Mouse (Mus musculus): ENCODE measurements around the gene Cd2. TPM values are rescaled to one million over a fixed set of nuclear protein-coding genes. Genes with fewer than 3 reads are reported as not detected.
A peak's percentile ranks its signal among the peaks of the same experiment; 100 is the strongest.

The Cd2 gene
- polyA plus RNA-seq, 1 experiment from 2014 or later, result 0.14 TPM

DNA sequence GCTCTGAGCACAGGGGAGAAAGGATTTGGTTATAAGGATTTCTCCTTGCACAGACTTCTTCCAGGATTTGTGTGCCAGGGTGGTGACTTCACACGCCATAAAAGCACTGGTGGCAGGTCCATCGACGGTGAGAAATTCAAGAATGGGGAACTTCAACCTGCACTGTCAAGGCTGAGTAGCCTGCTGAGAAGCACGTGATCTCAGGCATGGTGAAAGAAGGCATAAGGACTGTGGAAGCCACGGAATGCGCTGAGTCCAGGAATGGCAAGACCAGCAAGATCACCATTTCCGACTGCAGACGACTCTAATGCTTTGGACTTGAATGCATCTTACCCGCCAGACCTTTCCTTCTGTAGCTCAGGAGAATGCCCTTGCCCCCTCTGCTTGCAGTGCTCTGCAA, 23.2 kb upstream of the Cd2 start:
- Histone ChIP-seq H3K4me2 (replicated peaks; ENCODE audit: low read depth, low read length) (no peak overlapping the region), H3K27ac (ENCODE audit: low read depth, low read length) (no peak overlapping the region), H3K36me3 (ENCODE audit: control insufficient read depth, insufficient read depth, low read length) (no peaks in the 10 kb centered on the region), H3K27me3 (ENCODE audit: control insufficient read depth, insufficient read depth, low read length) (no peaks in the 10 kb centered on the region), H3K9me3 (ENCODE audit: control insufficient read depth, low read length) (no peaks in the 10 kb centered on the region), H3K4me1 (replicated peaks; ENCODE audit: control insufficient read depth, insufficient read depth, low read length) (no peaks in the 10 kb centered on the region), H3K9ac (ENCODE audit: low read depth, low read length) (no peak overlapping the region), H3K4me3 (ENCODE audit: low read depth, low read length) (no peak overlapping the region)
- no peak for ATAC-seq (ENCODE audit: low FRiP score)
- WGBS, result 65% methylated on average over 9 of the region's 9 CpGs
- DNase-seq (ENCODE audit: low spot score), result no peak

DNA sequence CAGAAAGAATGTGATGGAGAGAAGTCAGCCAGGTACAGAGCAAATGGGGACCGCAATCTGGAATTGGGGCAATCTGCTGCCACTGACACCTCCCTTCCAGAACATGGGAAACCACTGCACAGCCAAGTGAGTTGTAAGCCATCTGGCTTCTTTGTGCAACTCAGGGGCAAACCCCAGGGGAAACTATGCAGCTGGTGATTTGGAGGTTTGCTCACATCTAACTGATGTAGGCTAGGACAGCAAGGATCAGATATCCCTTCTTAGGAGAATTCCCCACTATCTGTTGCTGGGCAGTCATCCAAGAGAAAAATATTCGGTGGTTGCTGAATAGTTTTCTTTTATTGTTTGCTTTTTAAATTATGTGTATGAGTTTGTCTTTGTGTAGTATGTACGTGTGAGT, 21.9 kb upstream of the Cd2 start:
- no peaks in the 10 kb centered on the region for H3K9me3 ChIP-seq (ENCODE audit: control insufficient read depth, low read length)
- ATAC-seq (ENCODE audit: low FRiP score), result no peak

DNA sequence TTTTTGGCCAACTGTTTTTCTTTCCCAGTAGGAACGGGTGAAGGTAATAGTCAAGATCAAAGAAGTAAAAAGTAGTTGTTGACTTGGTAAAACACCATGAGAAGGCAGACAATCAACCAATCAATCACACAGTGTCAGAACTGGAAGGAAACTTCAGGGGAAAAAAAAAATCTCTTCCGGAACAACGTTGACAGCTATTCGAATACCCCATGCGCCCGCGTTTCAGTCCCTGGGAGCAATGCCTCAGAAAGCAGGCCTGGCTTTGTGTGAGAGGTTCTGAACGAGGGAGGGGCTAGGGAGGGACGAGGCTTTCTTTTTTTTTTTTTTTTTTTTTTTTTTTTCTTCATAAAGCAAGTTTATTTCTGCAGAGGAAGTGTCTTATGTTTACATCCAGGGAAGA, 18.4 kb upstream of the Cd2 start:
- ATAC-seq (ENCODE audit: low FRiP score), result no peak
- 73% methylated on average over 9 of the region's 9 CpGs for WGBS

More for the DNA sequence above, 21.9 kb upstream of the Cd2 start:
- Histone ChIP-seq H3K4me2 (replicated peaks; ENCODE audit: low read depth, low read length) (no peak overlapping the region), H3K4me1 (replicated peaks; ENCODE audit: control insufficient read depth, insufficient read depth, low read length) (no peaks in the 10 kb centered on the region), H3K4me3 (ENCODE audit: low read depth, low read length) (no peak overlapping the region), H3K9ac (ENCODE audit: low read depth, low read length) (no peak overlapping the region), H3K36me3 (ENCODE audit: control insufficient read depth, insufficient read depth, low read length) (no peaks in the 10 kb centered on the region), H3K27me3 (ENCODE audit: control insufficient read depth, insufficient read depth, low read length) (no peaks in the 10 kb centered on the region), H3K27ac (ENCODE audit: low read depth, low read length) (no peak overlapping the region)
- no peak for DNase-seq (ENCODE audit: low spot score)
- 80% methylated on average over 3 of the region's 3 CpGs for WGBS

DNA sequence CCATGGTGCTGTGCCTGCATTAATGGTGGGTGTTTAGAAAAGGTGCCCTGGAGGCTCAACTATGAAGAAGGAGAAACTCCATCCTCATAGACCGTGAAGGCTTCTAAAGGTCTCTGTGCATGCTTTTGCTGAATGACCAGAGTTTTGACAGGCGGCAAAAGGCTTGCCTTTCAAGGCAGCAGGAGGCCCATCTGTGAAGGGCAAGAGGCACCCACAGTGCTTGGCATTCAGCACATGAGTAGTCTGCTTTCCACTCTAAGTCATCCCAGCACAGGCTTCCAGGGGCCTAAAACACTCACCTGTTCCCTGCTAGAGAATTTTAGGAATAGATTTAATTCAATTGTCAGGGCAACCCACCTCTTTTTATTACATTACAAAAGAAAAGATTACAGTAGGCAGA, 17.3 kb upstream of the Cd2 start:
- H3K4me1 ChIP-seq (replicated peaks; ENCODE audit: control insufficient read depth, insufficient read depth, low read length), result no peaks in the 10 kb centered on the region; the same call in 1 of the 2 replicates
- no peaks in the 10 kb centered on the region for H3K36me3 ChIP-seq (ENCODE audit: control insufficient read depth, insufficient read depth, low read length)
- H3K4me2 ChIP-seq (replicated peaks; ENCODE audit: low read depth, low read length), result no peak overlapping the region
- H3K27me3 ChIP-seq (ENCODE audit: control insufficient read depth, insufficient read depth, low read length), result no peaks in the 10 kb centered on the region
- 77% methylated on average over 2 of the region's 2 CpGs for WGBS
- no peak overlapping the region for H3K4me3 ChIP-seq (ENCODE audit: low read depth, low read length)
- DNase-seq (ENCODE audit: low spot score) (no peak), ATAC-seq (ENCODE audit: low FRiP score) (no peak)
- no peaks in the 10 kb centered on the region for H3K9me3 ChIP-seq (ENCODE audit: control insufficient read depth, low read length)
- no peak overlapping the region for H3K9ac ChIP-seq (ENCODE audit: low read depth, low read length)
- no peak overlapping the region for H3K27ac ChIP-seq (ENCODE audit: low read depth, low read length)

More for the DNA sequence above, 18.4 kb upstream of the Cd2 start:
- no peaks in the 10 kb centered on the region for H3K9me3 ChIP-seq (ENCODE audit: control insufficient read depth, low read length)
- no peak overlapping the region for H3K4me2 ChIP-seq (replicated peaks; ENCODE audit: low read depth, low read length)
- H3K4me3 ChIP-seq (ENCODE audit: low read depth, low read length), result no peak overlapping the region
- no peak for DNase-seq (ENCODE audit: low spot score)
- H3K4me1 ChIP-seq (replicated peaks; ENCODE audit: control insufficient read depth, insufficient read depth, low read length), result no peaks in the 10 kb centered on the region
- H3K36me3 ChIP-seq (ENCODE audit: control insufficient read depth, insufficient read depth, low read length), result no peaks in the 10 kb centered on the region
- no peak overlapping the region for H3K9ac ChIP-seq (ENCODE audit: low read depth, low read length)
- no peaks in the 10 kb centered on the region for H3K27me3 ChIP-seq (ENCODE audit: control insufficient read depth, insufficient read depth, low read length)
- no peak overlapping the region for H3K27ac ChIP-seq (ENCODE audit: low read depth, low read length)

DNA sequence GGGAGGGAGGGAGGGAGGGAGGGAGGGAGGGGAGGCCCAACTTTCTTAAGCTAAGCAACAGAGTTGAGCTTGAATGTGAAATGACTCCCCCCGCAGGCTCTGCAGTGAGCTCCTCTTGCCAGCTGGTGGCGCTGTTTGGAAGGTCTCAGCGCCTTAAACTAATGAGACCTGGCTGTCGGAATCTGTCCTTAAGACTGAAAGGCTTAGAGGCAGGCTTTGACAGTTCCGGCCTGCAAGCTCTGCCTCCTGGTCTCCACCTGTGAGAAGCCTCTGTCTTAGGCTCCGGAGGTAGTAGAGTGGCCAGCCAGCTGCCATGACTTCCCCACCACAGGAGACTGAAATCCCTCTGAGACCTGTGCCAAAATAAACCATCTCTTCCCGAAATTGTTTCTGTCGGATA, 16.4 kb upstream of the Cd2 start:
- WGBS, result 19% methylated on average over 8 of the region's 8 CpGs
- no peak for ATAC-seq (ENCODE audit: low FRiP score)
- Histone ChIP-seq H3K36me3 (ENCODE audit: control insufficient read depth, insufficient read depth, low read length) (no peaks in the 10 kb centered on the region), H3K9ac (ENCODE audit: low read depth, low read length) (no peak overlapping the region), H3K4me1 (replicated peaks; ENCODE audit: control insufficient read depth, insufficient read depth, low read length) (no peaks in the 10 kb centered on the region; the same call in 1 of the 2 replicates), H3K27me3 (ENCODE audit: control insufficient read depth, insufficient read depth, low read length) (no peaks in the 10 kb centered on the region), H3K4me3 (ENCODE audit: low read depth, low read length) (no peak overlapping the region), H3K27ac (ENCODE audit: low read depth, low read length) (no peak overlapping the region), H3K9me3 (ENCODE audit: control insufficient read depth, low read length) (no peaks in the 10 kb centered on the region), H3K4me2 (replicated peaks; ENCODE audit: low read depth, low read length) (no peak overlapping the region)
- DNase-seq (ENCODE audit: low spot score), result peak; percentile 88

DNA sequence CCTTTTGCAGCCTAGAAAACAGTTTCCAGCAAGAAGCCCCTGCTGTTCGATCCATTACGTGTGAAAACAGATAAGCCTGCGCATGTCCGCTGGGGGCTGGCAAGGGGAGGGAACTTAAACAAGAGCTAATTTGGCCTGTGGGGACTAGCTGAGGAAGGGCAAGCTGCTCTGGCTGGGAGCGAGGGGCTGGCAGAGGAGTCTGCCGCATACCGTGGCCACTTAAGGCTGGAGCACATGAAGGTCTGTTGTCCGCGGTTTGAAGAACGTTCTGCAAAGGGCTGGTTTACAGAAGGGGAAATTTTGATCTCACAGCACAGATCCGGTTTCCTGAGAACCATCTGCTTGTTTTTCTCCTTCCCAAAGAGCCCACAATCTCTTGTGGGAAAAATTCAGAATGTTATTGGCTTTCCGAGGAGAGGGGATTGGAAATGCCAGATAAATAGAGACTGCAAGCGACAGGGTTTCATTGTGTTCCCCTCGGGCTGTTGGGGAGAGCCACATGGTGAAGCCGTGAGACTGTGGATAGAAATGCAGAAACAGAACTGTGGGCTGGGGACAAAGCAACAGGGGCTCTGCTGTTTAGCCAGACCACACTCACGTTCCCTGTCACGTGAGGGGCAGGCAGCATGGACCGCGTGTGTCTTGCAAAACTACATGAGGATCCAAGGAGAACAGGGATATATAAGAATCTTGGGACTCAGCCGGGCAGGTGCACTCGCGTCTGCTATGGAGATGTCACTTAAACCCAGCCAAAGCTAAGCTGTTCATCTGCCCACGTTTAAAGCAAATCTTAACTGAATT, 12.7 kb upstream of the Cd2 start:
- Histone ChIP-seq H3K9ac (ENCODE audit: low read depth, low read length) (no peak overlapping the region), H3K27ac (ENCODE audit: low read depth, low read length) (no peak overlapping the region), H3K9me3 (ENCODE audit: control insufficient read depth, low read length) (no peaks in the 10 kb centered on the region), H3K4me1 (replicated peaks; ENCODE audit: control insufficient read depth, insufficient read depth, low read length) (no peaks in the 10 kb centered on the region; the same call in 1 of the 2 replicates), H3K36me3 (ENCODE audit: control insufficient read depth, insufficient read depth, low read length) (no peaks in the 10 kb centered on the region), H3K27me3 (ENCODE audit: control insufficient read depth, insufficient read depth, low read length) (no peaks in the 10 kb centered on the region), H3K4me3 (ENCODE audit: low read depth, low read length) (no peak overlapping the region), H3K4me2 (replicated peaks; ENCODE audit: low read depth, low read length) (0 out of 2 replicates have a peak overlapping the region, but pooled peaks have one; percentile 18)
- ATAC-seq (ENCODE audit: low FRiP score), result no peak
- DNase-seq (ENCODE audit: low spot score), result peak; percentile 44
- 29% methylated on average over 23 of the region's 23 CpGs for WGBS

DNA sequence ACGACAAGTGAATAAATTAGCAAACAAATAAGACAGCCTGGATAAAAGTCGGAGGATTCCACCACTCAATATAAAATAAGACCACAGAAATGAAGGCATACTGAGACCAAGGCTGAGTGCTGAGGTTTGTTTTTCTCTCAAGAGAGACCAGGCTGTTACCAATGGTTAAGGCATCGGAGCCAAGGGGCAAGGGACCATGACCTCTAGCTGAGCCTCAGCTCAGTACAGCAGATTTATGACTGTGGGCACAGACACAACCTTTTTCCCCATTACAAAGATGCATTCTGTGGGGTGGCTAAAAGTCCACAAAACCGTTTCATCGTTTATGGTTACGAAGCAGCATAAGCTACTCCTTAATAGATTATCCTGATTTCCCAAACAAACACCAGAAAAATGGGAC, 11.9 kb upstream of the Cd2 start:
- H3K9me3 ChIP-seq (ENCODE audit: control insufficient read depth, low read length), result no peaks in the 10 kb centered on the region
- WGBS, result 75% methylated on average over 6 of the region's 6 CpGs
- ATAC-seq (ENCODE audit: low FRiP score), result no peak
- no peak for DNase-seq (ENCODE audit: low spot score)
- no peaks in the 10 kb centered on the region for H3K27me3 ChIP-seq (ENCODE audit: control insufficient read depth, insufficient read depth, low read length)
- H3K27ac ChIP-seq (ENCODE audit: low read depth, low read length), result no peak overlapping the region
- no peaks in the 10 kb centered on the region for H3K36me3 ChIP-seq (ENCODE audit: control insufficient read depth, insufficient read depth, low read length)
- no peak overlapping the region for H3K4me2 ChIP-seq (replicated peaks; ENCODE audit: low read depth, low read length)
- H3K4me3 ChIP-seq (ENCODE audit: low read depth, low read length), result no peak overlapping the region
- no peaks in the 10 kb centered on the region; the same call in 1 of the 2 replicates for H3K4me1 ChIP-seq (replicated peaks; ENCODE audit: control insufficient read depth, insufficient read depth, low read length)
- no peak overlapping the region for H3K9ac ChIP-seq (ENCODE audit: low read depth, low read length)

DNA sequence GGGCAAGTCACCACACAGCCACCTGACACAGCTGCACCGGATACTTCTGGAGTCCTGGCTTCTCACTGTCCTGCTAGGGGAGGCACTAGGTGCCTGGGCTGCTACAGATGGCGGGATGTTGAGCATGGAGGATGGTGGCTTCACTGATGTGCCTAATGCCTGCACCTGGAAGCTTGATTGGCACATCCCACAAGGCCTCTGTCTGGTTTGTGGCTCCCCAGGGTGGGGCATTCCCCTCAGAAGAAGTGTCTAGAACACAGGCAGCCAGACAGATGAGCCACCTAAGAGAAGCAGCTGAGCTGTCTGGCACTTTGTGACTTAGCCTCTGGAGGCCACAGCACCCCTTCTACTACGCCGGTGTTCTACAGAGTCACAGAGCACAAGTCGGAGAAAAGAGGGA, 9.5 kb upstream of the Cd2 start:
- Histone ChIP-seq H3K9ac (ENCODE audit: low read depth, low read length) (no peak overlapping the region), H3K4me3 (ENCODE audit: low read depth, low read length) (no peak overlapping the region), H3K9me3 (ENCODE audit: control insufficient read depth, low read length) (no peaks in the 10 kb centered on the region), H3K36me3 (ENCODE audit: control insufficient read depth, insufficient read depth, low read length) (no peaks in the 10 kb centered on the region), H3K27me3 (ENCODE audit: control insufficient read depth, insufficient read depth, low read length) (no peaks in the 10 kb centered on the region), H3K27ac (ENCODE audit: low read depth, low read length) (no peak overlapping the region), H3K4me2 (replicated peaks; ENCODE audit: low read depth, low read length) (no peak overlapping the region), H3K4me1 (replicated peaks; ENCODE audit: control insufficient read depth, insufficient read depth, low read length) (no peaks in the 10 kb centered on the region; the same call in 1 of the 2 replicates)
- WGBS, result 94% methylated on average over 5 of the region's 5 CpGs
- DNase-seq (ENCODE audit: low spot score) (no peak), ATAC-seq (ENCODE audit: low FRiP score) (no peak)

Data from hindbrain, embryonic 11.5 days (tissue).